Comparison of ENCODE assay signal across 27 mouse cellular contexts in genomic region chr13:17891545-17891944, GRCm38 (mm10). TPM values are rescaled to one million over a fixed set of nuclear protein-coding genes. Genes with fewer than 3 reads are reported as not detected.
DNase-seq lines count a peak whose midpoint lies in the region.
"Had no signal": no experiment of that assay in that cellular context is flagged by ENCODE, and none has a peak within 500 bp of the region (broad histone marks: within the 10 kb centered on the region; RNA-seq: fewer than 3 reads in every experiment).

No protein-coding gene starts in this region.

- no peaks in the 10 kb centered on the region for H3K9me3 ChIP-seq in embryonic facial prominence, embryonic 10.5 days
- H3K9me3 ChIP-seq: embryonic facial prominence, embryonic 12.5 days; hindbrain, embryonic 12.5 days; liver, embryonic 12.5 days; neural tube, embryonic 12.5 days had no signal

- H3K27me3 ChIP-seq in embryonic facial prominence, embryonic 10.5 days (replicated peaks; ENCODE audit: low read depth, poor library complexity, severe bottlenecking), result no peaks in the 10 kb centered on the region
- H3K27me3 ChIP-seq: embryonic facial prominence, embryonic 12.5 days; hindbrain, embryonic 12.5 days; liver, embryonic 12.5 days; neural tube, embryonic 12.5 days had no signal

- H3K27ac ChIP-seq in embryonic facial prominence, embryonic 10.5 days (replicated peaks), result no peak overlapping the region
- H3K27ac ChIP-seq: embryonic facial prominence, embryonic 12.5 days; hindbrain, embryonic 12.5 days; liver, embryonic 12.5 days; neural tube, embryonic 12.5 days had no signal

- 93% methylated on average over 6 of the region's 6 CpGs for WGBS in embryonic facial prominence, embryonic 10.5 days

- no peaks in the 10 kb centered on the region for H3K4me1 ChIP-seq in embryonic facial prominence, embryonic 10.5 days
- H3K4me1 ChIP-seq: embryonic facial prominence, embryonic 12.5 days; hindbrain, embryonic 12.5 days; liver, embryonic 12.5 days; neural tube, embryonic 12.5 days had no signal

- H3K4me3 ChIP-seq in embryonic facial prominence, embryonic 10.5 days, result no peak overlapping the region
- H3K4me3 ChIP-seq: embryonic facial prominence, embryonic 12.5 days; hindbrain, embryonic 12.5 days; liver, embryonic 12.5 days; myocyte; neural tube, embryonic 12.5 days had no signal

- DNase-seq in heart, adult 11 months, result peak; percentile 50
- no peak for DNase-seq in heart, adult 9 months (ENCODE audit: low spot score in 2 of 2)
- peak; percentile 22 to 39 for DNase-seq in right cerebral cortex, adult 2 months (ENCODE audit: low spot score in 2 of 2)
- no peak for DNase-seq in right cerebral cortex, postnatal 25 days
- DNase-seq in left cerebral cortex, postnatal 25 days (ENCODE audit: low spot score in 2 of 2), result peak; percentile 23 to 77
- DNase-seq in cerebellum, postnatal 10 days, result no peak
- DNase-seq in embryonic facial prominence, embryonic 10.5 days (ENCODE audit: low spot score), result no peak
- DNase-seq: adrenal gland, adult 2 months; adrenal gland, postnatal 36 days; cerebellum, adult 8-10 months; cerebellum, postnatal 36 days; gastrocnemius, postnatal 10 days; heart, postnatal 36 days; kidney, adult 9 months; kidney, postnatal 10 days; layer of hippocampus, adult 9-11 months; liver, postnatal 0 days; lung, postnatal 36 days; right cerebral cortex, postnatal 14 days; spleen, adult 18-20 months; thymus, adult 18-20 months; thymus, postnatal 25 days had no signal

- H3K36me3 ChIP-seq in embryonic facial prominence, embryonic 10.5 days (replicated peaks), result peaks cover 85% of the 10 kb centered on the region

- intact Hi-C loops in left cerebral cortex, postnatal 25 days (cut with DNase I), result no loop called here

RNA-seq across cellular contexts. Expression of gene Rala, which starts 52.5 kb away (rescaled TPM):
- total RNA-seq in left cerebral cortex, postnatal 25 days (2021), result 10 to 100 TPM; 67.6 to 68.1 TPM
- 107 and 108 TPM in 2 replicates for polyA plus RNA-seq in embryonic facial prominence, embryonic 10.5 days (2016; fragmentation: Nextera tagmentation; extraction: Ambion mirVana)

Comparison
In these comparisons a context has a peak if more than half of its experiments do, and no peak if none do; other contexts are left out.
1. DNase-seq: peak in heart, adult 11 months (single experiment), right cerebral cortex, adult 2 months (2 of 2) and left cerebral cortex, postnatal 25 days (2 of 2); none in heart, adult 9 months (0 of 2), right cerebral cortex, postnatal 25 days (single experiment), cerebellum, postnatal 10 days (0 of 2) and embryonic facial prominence, embryonic 10.5 days (single experiment).